Mouse (Mus musculus) frontal cortex, adult 2 months (tissue): ENCODE measurements at regions not wholly inside any gene's neighbourhood (a gene's known extent, or its start where the extent isn't known, plus 50 kb on each side); places are given as distances from the start of the nearest gene placed in this dataset.
A peak's percentile ranks its signal among the peaks of the same experiment; 100 is the strongest.

Source experiments
- DNase-seq, 2 experiments: peaks; one replicate each; pipeline ENCODE4 v3.0.0; 2022; ENCODE audit warnings: low spot score in 1 of 2; ENCODE audit errors: extremely low spot score in 1 of 2

DNA sequence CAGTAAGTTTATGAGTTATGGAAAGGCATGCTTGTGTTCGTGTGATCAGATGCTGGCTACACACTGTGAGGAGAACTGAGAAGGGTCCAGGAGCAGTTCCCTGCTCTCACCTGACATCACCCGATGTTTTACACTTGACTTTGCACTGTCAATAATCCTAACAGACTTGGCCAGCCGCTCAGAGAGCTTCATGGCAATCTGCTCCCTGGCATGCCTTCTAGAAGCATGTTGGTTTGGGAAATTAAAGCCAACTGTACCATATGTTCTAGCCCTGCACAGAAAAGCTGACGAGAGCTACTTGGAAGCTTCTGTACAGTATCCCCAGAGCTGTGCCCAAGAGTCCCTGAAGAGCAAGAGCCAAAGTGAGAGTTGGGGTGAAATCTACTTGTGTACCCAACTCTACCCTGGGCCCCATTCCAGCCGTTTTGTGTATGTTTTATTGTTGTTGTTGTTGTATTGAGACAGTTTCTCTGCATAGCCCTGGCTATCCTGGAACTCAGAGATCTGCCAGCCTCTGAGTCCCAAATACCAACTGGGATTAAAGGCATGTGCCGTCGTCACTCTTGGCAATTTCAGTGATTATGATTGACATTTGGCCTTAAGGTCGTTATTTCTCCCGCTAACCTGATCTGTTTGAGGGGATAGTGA, 56.5 kb upstream of the Cnksr3 start:
- peak in 1 of 2 experiments; percentile 47 for DNase-seq

DNA sequence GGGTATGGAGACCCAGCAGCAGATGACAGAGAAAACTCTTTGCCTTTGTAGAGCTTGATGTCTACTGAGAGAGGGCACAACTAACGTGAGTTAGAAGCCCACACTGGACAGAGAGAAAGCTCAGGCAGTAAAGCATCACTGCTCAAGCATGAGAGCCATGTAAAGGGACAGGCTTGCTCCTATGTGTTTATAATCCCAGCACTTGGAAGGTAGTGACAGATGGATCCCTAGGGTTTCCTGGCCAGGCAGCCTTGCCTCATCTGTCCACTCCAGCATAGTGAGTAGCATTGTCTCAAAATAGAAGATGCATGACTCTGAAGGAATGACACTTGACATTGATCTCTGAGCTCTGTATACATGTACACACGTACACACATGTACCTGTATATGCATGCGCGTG, 55.9 kb upstream of the Cnksr3 start:
- no peak for DNase-seq

DNA sequence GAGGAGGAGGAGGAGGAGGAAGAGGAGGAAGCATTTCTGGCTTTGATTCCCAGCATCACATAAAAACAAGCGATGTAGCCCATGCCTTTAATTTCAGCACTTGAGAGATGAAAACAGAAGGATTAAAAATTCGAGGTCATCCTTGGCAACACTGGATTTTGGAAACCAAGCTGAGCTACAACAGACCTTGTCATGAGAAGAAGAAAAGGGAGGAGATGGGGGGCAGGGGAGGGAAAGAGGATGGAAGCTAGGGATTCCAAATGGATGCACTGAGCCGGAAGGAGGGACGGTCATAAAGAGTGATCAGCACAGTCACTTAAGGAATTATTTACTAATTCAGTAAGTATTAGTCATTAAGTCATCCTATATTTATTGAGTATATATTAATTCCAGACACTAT, 55.1 kb upstream of the Cnksr3 start:
- DNase-seq: no peak

DNA sequence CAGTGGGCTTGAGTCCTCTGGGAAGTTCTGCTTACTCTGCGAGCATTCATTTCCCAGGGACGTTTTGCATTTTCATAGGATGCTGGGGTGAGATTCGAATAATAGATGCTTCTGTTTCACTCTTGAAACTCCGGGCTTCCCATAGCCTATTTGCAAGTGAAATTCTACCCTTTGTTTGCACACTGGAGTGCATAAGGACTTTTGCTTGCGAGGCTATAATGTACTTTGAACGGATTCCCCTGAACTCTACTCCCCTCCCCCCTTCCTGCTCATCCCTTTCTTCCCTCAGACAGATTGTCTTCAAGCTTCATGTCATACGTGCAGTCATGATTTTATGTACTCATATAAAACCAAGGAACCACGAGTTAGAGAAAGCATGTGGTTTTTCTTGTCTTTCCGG, 53.4 kb upstream of the Cnksr3 start:
- DNase-seq: no peak

DNA sequence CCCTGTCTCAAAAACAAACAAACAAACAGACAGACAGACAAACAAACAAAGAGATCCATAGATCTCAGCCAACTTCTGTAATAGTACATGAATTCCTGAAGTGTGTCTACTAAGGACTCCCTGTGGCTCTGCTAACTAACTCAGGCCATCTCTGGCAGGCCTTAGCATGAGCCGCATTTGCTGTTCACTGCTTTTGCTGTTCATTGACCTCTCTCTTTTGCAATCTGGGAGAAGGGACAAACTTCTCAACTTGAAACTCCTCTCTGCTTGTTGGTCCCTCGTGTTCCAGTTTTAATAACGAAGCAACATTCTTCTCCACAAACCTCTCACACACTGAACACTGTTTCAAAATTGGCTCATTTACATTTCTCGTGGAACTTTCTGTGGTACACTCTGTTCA, 52.7 kb upstream of the Cnksr3 start:
- no peak for DNase-seq
